Mouse (Mus musculus) CD4-positive helper T cell, adult 2 months (primary cell): ENCODE data around the gene Gm4858.
"Not testable (repeated sequence)": the region's sequence is repeated elsewhere in the genome, so short reads cannot be mapped to it uniquely, and the experiment has no call there.

Experiments used
- DNase-seq: peaks from one replicate; pipeline ENCODE4 v3.0.0-alpha.2; 2012; ENCODE audit warnings: low read depth, missing footprints, low spot score

Gene Gm4858

GRCm38 (mm10) chr3:93068523-93068922 lies at the start of gene Gm4858:
Gm4858 (plus strand) TSS chr3:93068823.
- not testable (repeated sequence) for DNase-seq

- DNase-seq: no peak
Measured at GRCm38 (mm10) chr3:93018960-93019359, 49.7 kb upstream of the Gm4858 start, which contains the start of gene Lce1m. Lce1m (minus strand) TSS chr3:93019060.

- no peak for DNase-seq
Measured at GRCm38 (mm10) chr3:93021171-93021570, 47.5 kb upstream of the Gm4858 start.

GRCm38 (mm10) chr3:93023411-93024184 lies 45.0 kb upstream of the Gm4858 start:
- no peak for DNase-seq

GRCm38 (mm10) chr3:93025486-93025885 lies 43.1 kb upstream of the Gm4858 start:
- DNase-seq: no peak

GRCm38 (mm10) chr3:93031450-93031849 lies 37.2 kb upstream of the Gm4858 start:
- no peak for DNase-seq

GRCm38 (mm10) chr3:93050182-93050581 lies 18.4 kb upstream of the Gm4858 start:
- DNase-seq: no peak

GRCm38 (mm10) chr3:93052826-93053474 lies 15.7 kb upstream of the Gm4858 start:
- DNase-seq: no peak

GRCm38 (mm10) chr3:93086631-93087030 lies 18.0 kb downstream of the Gm4858 start:
- no peak for DNase-seq

- DNase-seq: not testable (repeated sequence)
Measured at GRCm38 (mm10) chr3:93093581-93093980, 25.0 kb downstream of the Gm4858 start.

GRCm38 (mm10) chr3:93096447-93096846 lies 27.8 kb downstream of the Gm4858 start:
- DNase-seq: no peak

GRCm38 (mm10) chr3:93111668-93112067 lies 43.0 kb downstream of the Gm4858 start:
- no peak for DNase-seq

- no peak for DNase-seq
Measured at GRCm38 (mm10) chr3:93114481-93114880, 45.9 kb downstream of the Gm4858 start.

- no peak for DNase-seq
Measured at GRCm38 (mm10) chr3:93119101-93119500, 50.5 kb downstream of the Gm4858 start.
